Mouse (Mus musculus) ES-Bruce4 (cell line): ENCODE measurements around the gene Gnao1. TPM values are rescaled to one million over a fixed set of nuclear protein-coding genes. Genes with fewer than 3 reads are reported as not detected.

ENCODE experiments used
- H3K27ac ChIP-seq: 2 replicates; pipeline ENCODE4 v1.5.1; 2012; ENCODE audit warnings: low read length, inconsistent platforms; ENCODE audit not compliant: insufficient read depth
- H3K27me3 ChIP-seq: 2 replicates; pipeline ENCODE4 v1.6.1; 2012; ENCODE audit warnings: mild to moderate bottlenecking, low read length, inconsistent platforms; ENCODE audit not compliant: control insufficient read depth, poor library complexity, insufficient read depth, severe bottlenecking
- H3K36me3 ChIP-seq: 2 replicates; pipeline ENCODE4 v1.6.1; 2012; ENCODE audit warnings: inconsistent platforms, mild to moderate bottlenecking, low read length, moderate library complexity; ENCODE audit not compliant: control insufficient read depth, poor library complexity, insufficient read depth, severe bottlenecking
- H3K4me1 ChIP-seq: one replicate; pipeline ENCODE4 v1.8.1; 2011; ENCODE audit warnings: low read length; ENCODE audit not compliant: control insufficient read depth, insufficient read depth
- H3K4me3 ChIP-seq: 2 replicates; pipeline ENCODE4 v1.5.1; 2011; ENCODE audit warnings: low read depth, mild to moderate bottlenecking, low read length
- H3K9ac ChIP-seq: 2 replicates; pipeline ENCODE4 v1.6.1; 2012; ENCODE audit warnings: low read depth, mild to moderate bottlenecking, inconsistent platforms; ENCODE audit not compliant: poor library complexity, severe bottlenecking
- H3K9me3 ChIP-seq: replicated peaks from 2 replicates; pipeline ENCODE4 v1.6.1; 2012; ENCODE audit warnings: mild to moderate bottlenecking, low read length, inconsistent platforms; ENCODE audit not compliant: control insufficient read depth, poor library complexity, insufficient read depth, severe bottlenecking
- CTCF ChIP-seq: IDR thresholded peaks from one replicate; pipeline ENCODE4 v1.8.1; 2011; ENCODE audit warnings: low read depth, low read length
- EP300 ChIP-seq: IDR thresholded peaks from 2 replicates; pipeline ENCODE4 v1.6.1; 2011; ENCODE audit warnings: low read depth, low read length; ENCODE audit not compliant: insufficient read depth
- POLR2A ChIP-seq: IDR thresholded peaks from one replicate; pipeline ENCODE4 v1.8.1; 2011; ENCODE audit warnings: low read length; ENCODE audit not compliant: insufficient read depth
- polyA plus RNA-seq: library from polyadenylated mRNA; stranded (reverse); fragments of >200 nt; gene quantifications from 2 replicates; pipeline ENCODE4 v1.2.4, GENCODE M21; 2011; ENCODE audit warnings: low read depth; ENCODE audit not compliant: missing spikeins, insufficient read depth, insufficient read length

Gnao1 gene
- polyA plus RNA-seq, 1 experiment, result 5.0 TPM

GRCm38 (mm10) chr8:93811719-93812475 is 2.1 kb downstream of the Gnao1 start:
- Histone ChIP-seq H3K9ac (no peak overlapping the region), H3K36me3 (no peaks in the 10 kb centered on the region), H3K4me1 (peaks cover 1% of the 10 kb centered on the region), H3K9me3 (no peaks in the 10 kb centered on the region), H3K27ac (no peak overlapping the region), H3K4me3 (no peak overlapping the region), H3K27me3 (peaks cover 12% of the 10 kb centered on the region)
- TF ChIP-seq POLR2A (no peak), EP300 (no peak), CTCF (no peak)

- Histone ChIP-seq H3K4me1 (peaks cover 1% of the 10 kb centered on the region), H3K27me3 (peaks cover 12% of the 10 kb centered on the region), H3K9ac (no peak overlapping the region), H3K27ac (no peak overlapping the region), H3K36me3 (no peaks in the 10 kb centered on the region), H3K9me3 (no peaks in the 10 kb centered on the region), H3K4me3 (no peak overlapping the region)
- TF ChIP-seq EP300, result no peak
Observed at GRCm38 (mm10) chr8:93812566-93813404, 3.0 kb downstream of the Gnao1 start.

GRCm38 (mm10) chr8:93813405-93813761 is 3.6 kb downstream of the Gnao1 start:
- H3K4me3 ChIP-seq, result no peak overlapping the region
- H3K9ac ChIP-seq, result no peak overlapping the region
- H3K27ac ChIP-seq, result no peak overlapping the region
- H3K36me3 ChIP-seq, result no peaks in the 10 kb centered on the region
- no peaks in the 10 kb centered on the region for H3K9me3 ChIP-seq
- no peak for TF ChIP-seq EP300
- TF ChIP-seq CTCF, result no peak
- peaks cover 1% of the 10 kb centered on the region for H3K4me1 ChIP-seq
- H3K27me3 ChIP-seq, result peaks cover 12% of the 10 kb centered on the region

GRCm38 (mm10) chr8:93814266-93814665 is 4.5 kb downstream of the Gnao1 start:
- peaks cover 11% of the 10 kb centered on the region for H3K27me3 ChIP-seq
- H3K9ac ChIP-seq, result no peak overlapping the region
- H3K4me1 ChIP-seq, result peaks cover 1% of the 10 kb centered on the region
- H3K27ac ChIP-seq, result no peak overlapping the region
- H3K9me3 ChIP-seq, result no peaks in the 10 kb centered on the region
- no peak for TF ChIP-seq EP300
- TF ChIP-seq POLR2A, result no peak
- no peak for TF ChIP-seq CTCF
- H3K36me3 ChIP-seq, result no peaks in the 10 kb centered on the region
- no peak overlapping the region for H3K4me3 ChIP-seq

- Histone ChIP-seq H3K4me1 (peaks cover 1% of the 10 kb centered on the region), H3K27ac (no peak overlapping the region), H3K36me3 (no peaks in the 10 kb centered on the region), H3K9ac (no peak overlapping the region), H3K9me3 (no peaks in the 10 kb centered on the region), H3K27me3 (peaks cover 7% of the 10 kb centered on the region), H3K4me3 (no peak overlapping the region)
- TF ChIP-seq CTCF (no peak), EP300 (no peak), POLR2A (no peak)
Observed at GRCm38 (mm10) chr8:93816226-93816625, 6.5 kb downstream of the Gnao1 start.

- H3K9ac ChIP-seq, result no peak overlapping the region
- H3K4me1 ChIP-seq, result no peaks in the 10 kb centered on the region
- no peak overlapping the region for H3K4me3 ChIP-seq
- H3K9me3 ChIP-seq, result no peaks in the 10 kb centered on the region
- H3K27me3 ChIP-seq, result peaks cover 5% of the 10 kb centered on the region
- H3K36me3 ChIP-seq, result no peaks in the 10 kb centered on the region
- no peak overlapping the region for H3K27ac ChIP-seq
- TF ChIP-seq POLR2A (no peak), EP300 (no peak), CTCF (no peak)
Observed at GRCm38 (mm10) chr8:93817366-93817765, 7.6 kb downstream of the Gnao1 start.
